Mouse (Mus musculus) heart, embryonic 10.5 days (tissue): ENCODE measurements around the gene Mitf. TPM values are rescaled to one million over a fixed set of nuclear protein-coding genes. Genes with fewer than 3 reads are reported as not detected.

Experiments
- DNase-seq: peaks from one replicate; pipeline ENCODE4 v3.0.0-alpha.2; 2017; ENCODE audit warnings: low spot score
- H3K27ac ChIP-seq: fragments of 300-500 bp; sonication (generic); 2 replicates; pipeline ENCODE4 v1.5.1; 2016; ENCODE audit warnings: mild to moderate bottlenecking
- H3K27me3 ChIP-seq: fragments of 300-500 bp; sonication (generic); 2 replicates; pipeline ENCODE4 v1.6.1; 2016; ENCODE audit warnings: mild to moderate bottlenecking; ENCODE audit not compliant: poor library complexity, insufficient read depth, severe bottlenecking
- H3K36me3 ChIP-seq: fragments of 300-500 bp; sonication (generic); 2 replicates; pipeline ENCODE4 v1.6.1; 2016; ENCODE audit warnings: mild to moderate bottlenecking, moderate library complexity
- H3K4me1 ChIP-seq: fragments of 300-500 bp; sonication (generic); 2 replicates; pipeline ENCODE4 v1.6.1; 2016; ENCODE audit warnings: mild to moderate bottlenecking
- H3K4me3 ChIP-seq: fragments of 300-500 bp; sonication (generic); 2 replicates; pipeline ENCODE4 v1.5.1; 2016; ENCODE audit warnings: mild to moderate bottlenecking, moderate library complexity
- H3K9me3 ChIP-seq: fragments of 300-500 bp; sonication (generic); 2 replicates; pipeline ENCODE4 v1.6.1; 2016; ENCODE audit warnings: mild to moderate bottlenecking, moderate library complexity
- WGBS: fragments of 180-500 bp; shearing (Covaris S2); methylation state at CpG from one replicate; pipeline ENCODE4 v1.1.7; 2016; 5-methylcytosine and 5-hydroxymethylcytosine counted together
- polyA plus RNA-seq: library from polyadenylated mRNA; unstranded; fragments of >200 nt; fragmentation: Nextera tagmentation; extraction: Ambion mirVana; gene quantifications from 2 replicates; pipeline ENCODE4 v1.2.1, GENCODE M21; 2016

The Mitf gene
- polyA plus RNA-seq, 1 experiment from 2014 or later, result 10.7 TPM

GRCm38 (mm10) chr6:97964750-97965149 lies 157.9 kb downstream of the Mitf start:
- H3K27me3 ChIP-seq, result no peaks in the 10 kb centered on the region
- peaks cover 9% of the 10 kb centered on the region; the same call in 1 of the 2 replicates for H3K4me1 ChIP-seq
- no peaks in the 10 kb centered on the region for H3K9me3 ChIP-seq
- H3K4me3 ChIP-seq, result no peak overlapping the region
- H3K36me3 ChIP-seq, result peaks cover 3% of the 10 kb centered on the region; the same call in 1 of the 2 replicates
- H3K27ac ChIP-seq, result no peak overlapping the region
- 81% methylated on average over 3 of the region's 3 CpGs for WGBS
- DNase-seq, result no peak

DNA sequence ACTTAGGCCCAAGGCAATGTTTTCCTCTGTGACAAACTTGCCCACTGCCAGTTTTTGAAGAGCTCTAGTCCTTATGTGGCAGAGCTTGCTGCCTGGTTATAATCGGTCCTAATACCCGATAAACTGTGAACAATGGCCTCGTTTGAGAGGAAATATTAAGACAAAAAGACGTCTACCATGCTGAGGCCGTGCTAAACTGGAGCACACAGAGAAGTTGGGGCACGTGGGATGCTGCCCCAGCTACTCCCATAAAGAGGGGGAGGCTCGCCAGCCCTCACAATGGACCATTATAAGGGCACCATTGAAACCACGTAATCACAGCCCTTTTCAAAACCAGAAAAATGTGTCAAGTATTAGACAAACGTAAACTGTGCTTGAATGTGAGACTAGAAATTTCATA lies 174.8 kb downstream of the Mitf start:
- Histone ChIP-seq H3K4me1 (peaks cover 8% of the 10 kb centered on the region), H3K27ac (no peak overlapping the region)
- 80% methylated on average over 9 of the region's 9 CpGs for WGBS

DNA sequence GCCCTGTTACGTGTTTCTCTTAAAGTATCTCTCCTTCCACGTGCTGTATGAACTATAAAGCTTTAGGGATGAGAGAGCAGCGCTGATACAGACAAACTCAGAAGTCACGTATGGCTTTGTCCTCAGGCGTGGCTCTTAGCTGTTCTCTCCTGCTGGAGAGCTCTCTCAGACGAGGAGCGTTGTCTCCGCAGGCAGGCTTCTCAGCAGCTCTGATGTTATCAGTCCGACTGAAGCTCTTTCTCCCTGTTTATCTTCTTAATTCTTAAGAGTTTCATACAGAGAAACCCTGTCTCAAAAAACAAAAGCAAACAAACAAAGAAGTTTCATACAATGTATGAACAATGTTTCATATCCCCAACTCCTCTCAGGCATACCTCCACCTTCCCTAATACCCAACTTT lies 178.8 kb downstream of the Mitf start:
- H3K36me3 ChIP-seq, result no peaks in the 10 kb centered on the region
- peaks cover 19% of the 10 kb centered on the region for H3K4me1 ChIP-seq
- no peaks in the 10 kb centered on the region for H3K27me3 ChIP-seq
- no peak overlapping the region for H3K4me3 ChIP-seq
- no peak overlapping the region for H3K27ac ChIP-seq
- 36% methylated on average over 9 of the region's 9 CpGs for WGBS
- no peaks in the 10 kb centered on the region for H3K9me3 ChIP-seq
- DNase-seq, result no peak

More for the DNA sequence above, 174.8 kb downstream of the Mitf start:
- no peaks in the 10 kb centered on the region for H3K36me3 ChIP-seq
- H3K4me3 ChIP-seq, result no peak overlapping the region
- H3K9me3 ChIP-seq, result no peaks in the 10 kb centered on the region
- H3K27me3 ChIP-seq, result no peaks in the 10 kb centered on the region
- DNase-seq, result no peak

DNA sequence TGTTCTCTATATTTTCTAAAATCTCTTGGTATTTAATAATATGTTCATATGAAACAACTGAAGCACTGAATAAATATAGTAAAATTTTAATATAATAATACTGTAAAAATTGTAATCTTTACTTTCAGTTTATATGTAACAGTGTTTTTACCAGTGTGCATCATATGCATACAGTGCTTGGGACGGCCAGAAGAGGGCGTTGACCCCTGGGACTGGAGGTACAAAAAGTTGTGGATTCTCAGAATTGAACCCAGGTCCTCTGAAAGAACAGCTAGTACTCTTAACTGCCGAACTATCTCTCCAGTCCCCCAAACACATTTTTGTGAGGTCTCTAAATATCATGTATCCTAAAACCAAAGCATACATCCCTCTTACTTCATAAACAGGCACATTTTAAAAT lies 179.6 kb downstream of the Mitf start:
- WGBS, result 77% methylated on average over 3 of the region's 3 CpGs
- Histone ChIP-seq H3K36me3 (no peaks in the 10 kb centered on the region), H3K27ac (no peak overlapping the region), H3K9me3 (no peaks in the 10 kb centered on the region), H3K27me3 (no peaks in the 10 kb centered on the region), H3K4me3 (no peak overlapping the region), H3K4me1 (peaks cover 20% of the 10 kb centered on the region)
- DNase-seq, result no peak

GRCm38 (mm10) chr6:97993507-97993906 lies 186.7 kb downstream of the Mitf start:
- Histone ChIP-seq H3K27me3 (no peaks in the 10 kb centered on the region), H3K4me3 (no peak overlapping the region), H3K9me3 (no peaks in the 10 kb centered on the region), H3K27ac (no peak overlapping the region), H3K4me1 (peaks cover 15% of the 10 kb centered on the region), H3K36me3 (peaks cover 9% of the 10 kb centered on the region; the same call in 1 of the 2 replicates)
- WGBS, result 89% methylated on average over 12 of the region's 12 CpGs
- no peak for DNase-seq

DNA sequence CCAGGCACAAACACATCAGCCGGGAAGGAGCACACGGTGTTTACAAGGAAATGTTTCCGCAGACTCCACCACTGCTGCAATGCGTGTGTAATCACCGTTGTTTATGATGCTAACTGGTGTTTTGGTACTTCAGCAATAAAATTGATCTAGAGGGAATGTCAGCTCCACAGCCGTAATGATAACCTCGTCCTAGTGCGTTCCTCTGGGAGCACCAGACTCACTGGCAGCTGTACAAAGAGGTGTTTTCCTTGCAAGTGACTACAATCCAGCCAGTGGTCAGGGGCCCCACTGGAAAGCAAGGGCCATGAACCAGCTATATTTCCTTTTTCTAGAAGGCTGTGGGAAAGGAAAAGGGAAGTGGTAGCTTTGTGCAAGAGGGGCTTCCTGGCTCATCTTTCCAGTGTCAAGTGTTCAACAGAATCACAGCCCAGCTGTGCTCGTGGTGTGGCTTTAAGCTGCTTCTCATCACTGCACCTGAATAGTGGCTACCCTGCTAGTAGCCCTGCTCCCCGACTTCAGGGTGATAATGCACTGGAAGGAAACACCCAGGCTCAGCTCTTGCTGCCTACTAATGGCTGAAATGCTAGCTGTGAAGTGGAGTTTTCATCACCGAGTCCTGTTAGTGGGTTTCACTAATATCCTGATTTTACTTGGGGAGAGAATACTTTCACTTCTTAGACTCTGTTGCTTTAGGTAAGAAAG lies 188.9 kb downstream of the Mitf start:
- WGBS, result 75% methylated on average over 11 of the region's 11 CpGs
- H3K36me3 ChIP-seq, result peaks cover 9% of the 10 kb centered on the region; the same call in 1 of the 2 replicates
- no peak for DNase-seq
- no peak overlapping the region for H3K4me3 ChIP-seq
- no peak overlapping the region for H3K27ac ChIP-seq
- 0 out of 2 replicates have a peak, but pooled peaks cover under 1% of the 10 kb centered on the region for H3K4me1 ChIP-seq
- no peaks in the 10 kb centered on the region for H3K9me3 ChIP-seq
- no peaks in the 10 kb centered on the region for H3K27me3 ChIP-seq

GRCm38 (mm10) chr6:98001551-98001950 lies 194.7 kb downstream of the Mitf start:
- Histone ChIP-seq H3K4me3 (no peak overlapping the region), H3K9me3 (no peaks in the 10 kb centered on the region), H3K36me3 (peaks cover 10% of the 10 kb centered on the region; the same call in 1 of the 2 replicates), H3K4me1 (peaks cover 8% of the 10 kb centered on the region; the same call in 1 of the 2 replicates), H3K27me3 (no peaks in the 10 kb centered on the region), H3K27ac (0 out of 2 replicates have a peak overlapping the region, but pooled peaks have one; percentile 10)
- 65% methylated on average over 4 of the region's 4 CpGs for WGBS
- DNase-seq, result no peak

DNA sequence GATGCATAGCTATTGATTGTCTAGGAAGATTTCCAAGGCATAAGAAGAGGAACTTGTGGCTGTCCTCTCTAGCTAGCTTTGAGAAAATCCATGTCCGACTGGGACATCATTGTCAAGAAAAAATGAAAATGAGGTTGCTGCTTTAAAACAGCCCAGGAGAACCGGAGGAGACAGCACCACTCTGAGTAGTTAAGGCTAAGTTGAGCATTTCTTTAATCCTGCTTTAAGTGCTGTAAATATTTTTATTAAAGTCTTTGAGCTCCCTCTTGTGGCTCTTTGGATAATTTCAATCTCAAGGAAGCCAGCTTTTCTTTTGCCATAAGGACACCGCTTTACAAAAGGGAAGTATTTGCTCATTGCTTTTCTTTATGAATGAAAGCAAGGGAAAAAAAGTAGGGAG lies 196.3 kb downstream of the Mitf start:
- WGBS, result 33% methylated on average over 3 of the region's 3 CpGs
- no peak for DNase-seq
- H3K4me3 ChIP-seq, result no peak overlapping the region
- H3K27me3 ChIP-seq, result no peaks in the 10 kb centered on the region
- H3K4me1 ChIP-seq, result peaks cover 8% of the 10 kb centered on the region; the same call in 1 of the 2 replicates
- H3K9me3 ChIP-seq, result no peaks in the 10 kb centered on the region
- peaks cover 15% of the 10 kb centered on the region; the same call in 1 of the 2 replicates for H3K36me3 ChIP-seq
- no peak overlapping the region for H3K27ac ChIP-seq

DNA sequence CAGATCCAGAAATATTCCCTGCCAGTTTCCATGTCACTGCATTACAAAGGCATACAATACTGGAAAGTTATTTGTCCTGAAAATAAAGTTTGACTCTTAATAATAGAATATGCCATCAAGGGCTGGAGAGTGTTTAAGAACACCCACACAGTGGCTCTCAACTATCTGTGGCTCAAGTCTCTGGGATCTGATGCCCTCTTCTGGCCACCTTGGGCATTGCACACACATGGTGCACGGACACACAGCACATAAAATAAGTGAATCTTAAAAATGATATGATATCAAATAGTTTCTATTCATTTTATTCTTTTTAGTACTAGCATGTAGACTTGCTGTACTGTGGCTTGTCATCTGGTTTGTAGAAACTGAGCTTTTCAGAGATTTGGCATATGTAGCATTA lies 198.7 kb downstream of the Mitf start:
- no peak overlapping the region for H3K4me3 ChIP-seq
- H3K9me3 ChIP-seq, result no peaks in the 10 kb centered on the region
- H3K27ac ChIP-seq, result no peak overlapping the region
- WGBS, result 72% methylated on average over 1 of the region's 1 CpGs
- peaks cover 20% of the 10 kb centered on the region; the same call in 1 of the 2 replicates for H3K36me3 ChIP-seq
- no peak for DNase-seq
- H3K4me1 ChIP-seq, result peaks cover 8% of the 10 kb centered on the region; the same call in 1 of the 2 replicates
- H3K27me3 ChIP-seq, result no peaks in the 10 kb centered on the region

DNA sequence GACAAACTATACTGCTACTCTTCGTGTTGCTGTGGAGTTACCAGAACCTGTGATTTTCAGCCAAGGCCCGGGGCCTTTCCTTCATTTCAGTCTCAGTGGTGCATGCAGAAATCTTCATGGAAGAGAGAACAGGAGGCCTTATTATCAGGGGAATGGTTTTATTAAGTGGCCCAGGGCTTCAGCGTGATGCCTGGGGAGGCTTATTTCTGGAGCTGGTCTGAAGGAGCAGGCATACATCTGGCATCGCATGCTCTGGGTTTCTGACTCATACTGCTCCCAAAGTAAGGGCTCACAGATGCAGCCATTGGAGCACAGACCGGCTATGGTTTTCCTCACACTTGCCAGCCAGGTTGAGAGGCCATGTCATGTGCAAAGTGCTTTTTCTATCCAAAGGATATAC lies 208.2 kb downstream of the Mitf start:
- Histone ChIP-seq H3K36me3 (peaks cover 48% of the 10 kb centered on the region), H3K9me3 (no peaks in the 10 kb centered on the region), H3K4me3 (no peak overlapping the region), H3K27me3 (no peaks in the 10 kb centered on the region), H3K27ac (no peak overlapping the region), H3K4me1 (no peaks in the 10 kb centered on the region)
- DNase-seq, result no peak
- WGBS, result 66% methylated on average over 5 of the region's 5 CpGs

- Histone ChIP-seq H3K4me3 (no peak overlapping the region), H3K36me3 (peaks cover 48% of the 10 kb centered on the region), H3K27ac (no peak overlapping the region), H3K9me3 (no peaks in the 10 kb centered on the region), H3K27me3 (no peaks in the 10 kb centered on the region), H3K4me1 (no peaks in the 10 kb centered on the region)
- DNase-seq, result no peak
- WGBS, result 53% methylated on average over 5 of the region's 5 CpGs
These were observed 209.0 kb downstream of the Mitf start for GRCm38 (mm10) chr6:98015819-98016218.

DNA sequence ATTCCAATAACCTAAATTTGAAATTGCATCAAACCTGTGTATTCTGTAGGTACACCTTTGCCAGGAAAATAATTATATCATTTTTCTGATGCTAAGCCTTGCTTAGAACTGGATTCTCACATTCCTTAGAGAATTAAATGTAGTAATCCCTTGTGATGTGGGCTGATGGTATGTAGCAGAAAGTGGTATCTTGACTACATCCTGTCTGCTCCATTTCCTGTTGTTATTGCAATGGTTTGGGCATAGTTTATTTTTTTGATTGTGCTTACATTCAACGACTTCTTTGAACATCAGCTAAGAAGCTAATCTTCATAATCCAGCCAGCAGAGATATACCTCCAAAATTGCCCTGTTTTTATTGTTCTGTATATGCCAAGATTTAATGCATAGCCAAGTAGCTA lies 217.0 kb downstream of the Mitf start:
- H3K27me3 ChIP-seq, result no peaks in the 10 kb centered on the region
- H3K4me1 ChIP-seq, result no peaks in the 10 kb centered on the region
- WGBS, result 61% methylated on average over 1 of the region's 1 CpGs

GRCm38 (mm10) chr6:98038513-98038912 lies 231.7 kb downstream of the Mitf start:
- whole genome bisulfite sequencing, result 77% methylated on average over 3 of the region's 3 CpGs
- Histone ChIP-seq H3K9me3 (no peaks in the 10 kb centered on the region), H3K4me3 (no peak overlapping the region), H3K4me1 (no peaks in the 10 kb centered on the region), H3K36me3 (no peaks in the 10 kb centered on the region), H3K27ac (no peak overlapping the region), H3K27me3 (no peaks in the 10 kb centered on the region)
- DNase-seq, result no peak

More for the DNA sequence above, 217.0 kb downstream of the Mitf start:
- no peak overlapping the region for H3K27ac ChIP-seq
- H3K36me3 ChIP-seq, result no peaks in the 10 kb centered on the region
- no peak overlapping the region for H3K4me3 ChIP-seq
- DNase-seq, result no peak
- no peaks in the 10 kb centered on the region for H3K9me3 ChIP-seq
